Mouse (Mus musculus): ENCODE results near the gene Dennd1a. TPM values are rescaled to one million over a fixed set of nuclear protein-coding genes. Genes with fewer than 3 reads are reported as not detected.

The Dennd1a gene
- total RNA-seq, 2 experiments from 2014 or later = 28.4 to 28.5 TPM

GRCm38 (mm10) chr2:38045286-38045685 is 241.9 kb downstream of the Dennd1a start:
- no peak for DNase-seq
- intact Hi-C loops (cut with DNase I) = no loop called here
- no peak overlapping the region for H3K4me3 ChIP-seq
- H3K27ac ChIP-seq = no peak overlapping the region
- TF ChIP-seq CTCF (IDR thresholded peaks at IDR 0.05) = no peak

- no peak overlapping the region for H3K27ac ChIP-seq
- no peak overlapping the region for H3K4me3 ChIP-seq
- TF ChIP-seq CTCF (IDR thresholded peaks at IDR 0.05) = no peak
- intact Hi-C loops (cut with DNase I) = no loop called here
- DNase-seq = no peak
Measured at GRCm38 (mm10) chr2:38040845-38041244, 246.3 kb downstream of the Dennd1a start.

GRCm38 (mm10) chr2:38039621-38040020 is 247.6 kb downstream of the Dennd1a start:
- TF ChIP-seq CTCF (IDR thresholded peaks at IDR 0.05) = no peak
- intact Hi-C loops (cut with DNase I) = no loop called here
- H3K27ac ChIP-seq = no peak overlapping the region
- no peak overlapping the region for H3K4me3 ChIP-seq
- DNase-seq = no peak

DNA sequence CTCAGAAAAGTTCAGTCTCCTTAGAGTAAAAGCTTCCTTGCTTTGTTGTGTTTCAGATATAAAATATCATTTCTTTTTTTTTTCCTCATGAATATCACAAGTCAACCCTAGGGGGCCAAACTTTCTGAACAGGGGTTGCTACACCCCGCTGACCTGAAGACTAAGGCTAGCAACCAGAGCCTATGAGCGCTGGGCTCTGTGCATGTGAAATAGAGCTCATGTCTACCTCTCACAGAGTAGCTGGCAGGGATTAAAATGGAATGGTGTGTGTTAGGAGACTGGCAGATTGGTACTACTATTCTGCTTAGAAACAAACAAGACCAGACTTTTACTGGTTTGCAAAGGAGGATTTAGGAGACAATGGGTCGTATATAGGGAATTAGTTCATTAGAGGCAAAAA is 258.9 kb downstream of the Dennd1a start:
- no peak overlapping the region for H3K27ac ChIP-seq
- no peak overlapping the region for H3K4me3 ChIP-seq
- no peak for DNase-seq
- TF ChIP-seq CTCF (IDR thresholded peaks at IDR 0.05) = no peak
- intact Hi-C loops (cut with DNase I) = no loop called here

- intact Hi-C loops (cut with DNase I) = no loop called here
Measured at GRCm38 (mm10) chr2:38025615-38026014, 261.6 kb downstream of the Dennd1a start.

GRCm38 (mm10) chr2:38023741-38024130 is 263.5 kb downstream of the Dennd1a start:
- H3K4me3 ChIP-seq = no peak overlapping the region
- no peak overlapping the region for H3K27ac ChIP-seq
- no peak for DNase-seq
- intact Hi-C loops (cut with DNase I) = no loop called here
- no peak for TF ChIP-seq CTCF (IDR thresholded peaks at IDR 0.05)

More at GRCm38 (mm10) chr2:38025615-38026014, 261.6 kb downstream of the Dennd1a start:
- no peak for TF ChIP-seq CTCF (IDR thresholded peaks at IDR 0.05)
- no peak for DNase-seq
- no peak overlapping the region for H3K4me3 ChIP-seq
- no peak overlapping the region for H3K27ac ChIP-seq

GRCm38 (mm10) chr2:38023054-38023740 is 264.0 kb downstream of the Dennd1a start:
- no peak for TF ChIP-seq CTCF (IDR thresholded peaks at IDR 0.05)
- intact Hi-C loops (cut with DNase I) = no loop called here
- Histone ChIP-seq H3K27ac (0 out of 2 replicates have a peak overlapping the region, but pooled peaks have one; percentile 16), H3K4me3 (no peak overlapping the region)
- DNase-seq = no peak

- intact Hi-C loops (cut with DNase I) = no loop called here
- no peak for DNase-seq
- Histone ChIP-seq H3K4me3 (no peak overlapping the region), H3K27ac (no peak overlapping the region)
- TF ChIP-seq CTCF (IDR thresholded peaks at IDR 0.05) = no peak
Measured at GRCm38 (mm10) chr2:38021166-38021565, 266.0 kb downstream of the Dennd1a start.

GRCm38 (mm10) chr2:38014702-38015101 is 272.5 kb downstream of the Dennd1a start:
- no peak for TF ChIP-seq CTCF (IDR thresholded peaks at IDR 0.05)
- Histone ChIP-seq H3K4me3 (no peak overlapping the region), H3K27ac (no peak overlapping the region)
- intact Hi-C loops (cut with DNase I) = no loop called here
- no peak for DNase-seq

DNA sequence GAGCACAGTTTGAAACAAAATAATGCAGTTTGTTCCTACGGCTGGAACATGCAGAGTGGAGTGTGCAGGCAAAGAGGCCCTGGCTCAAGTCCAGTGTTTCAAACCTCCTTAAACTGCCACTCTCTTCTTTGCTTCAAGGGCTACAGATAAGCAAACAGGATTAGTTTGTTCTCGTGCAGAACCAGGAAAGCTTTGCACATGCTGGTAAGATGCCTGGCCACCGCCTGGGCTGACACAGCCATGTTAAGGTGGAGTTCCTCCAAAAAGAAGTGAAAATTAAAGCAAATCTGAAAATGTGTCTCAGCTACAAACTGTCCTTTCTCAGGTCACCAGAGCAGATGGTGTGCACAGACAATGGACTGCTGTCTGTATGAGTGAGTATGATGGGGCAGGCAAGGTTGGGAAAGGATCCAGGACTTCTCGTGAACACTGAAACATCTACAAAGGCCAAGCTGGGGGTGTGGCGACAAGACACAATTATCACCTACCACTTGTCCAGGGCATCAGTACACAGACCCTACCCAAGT is 273.3 kb downstream of the Dennd1a start:
- DNase-seq = peak; percentile 39
- Histone ChIP-seq H3K27ac (peak overlapping the region; percentile 9; the same call in 1 of the 2 replicates), H3K4me3 (no peak overlapping the region)
- intact Hi-C loops (cut with DNase I) = no loop called here
- no peak for TF ChIP-seq CTCF (IDR thresholded peaks at IDR 0.05)

DNA sequence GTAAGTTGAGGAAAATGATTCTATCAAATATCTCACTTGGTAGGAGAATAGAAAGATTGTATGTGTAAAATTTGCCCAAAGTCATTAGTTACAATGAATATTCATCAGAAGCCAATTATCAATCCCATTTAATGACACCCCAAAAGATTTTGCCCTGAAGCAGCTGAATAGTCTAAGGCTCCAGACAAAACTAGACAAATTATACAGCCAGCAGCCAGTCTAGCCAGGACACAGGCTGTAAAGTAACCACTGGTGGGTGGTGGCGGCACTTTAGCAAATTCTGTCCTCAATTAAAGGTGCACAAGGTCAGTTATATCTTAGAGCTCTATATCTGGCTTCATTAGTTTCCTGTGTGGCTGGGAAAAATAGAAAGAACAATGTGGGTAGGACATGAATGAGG is 280.0 kb downstream of the Dennd1a start:
- no peak for TF ChIP-seq CTCF (IDR thresholded peaks at IDR 0.05)
- DNase-seq = no peak
- Histone ChIP-seq H3K27ac (no peak overlapping the region), H3K4me3 (no peak overlapping the region)
- intact Hi-C loops (cut with DNase I) = no loop called here

DNA sequence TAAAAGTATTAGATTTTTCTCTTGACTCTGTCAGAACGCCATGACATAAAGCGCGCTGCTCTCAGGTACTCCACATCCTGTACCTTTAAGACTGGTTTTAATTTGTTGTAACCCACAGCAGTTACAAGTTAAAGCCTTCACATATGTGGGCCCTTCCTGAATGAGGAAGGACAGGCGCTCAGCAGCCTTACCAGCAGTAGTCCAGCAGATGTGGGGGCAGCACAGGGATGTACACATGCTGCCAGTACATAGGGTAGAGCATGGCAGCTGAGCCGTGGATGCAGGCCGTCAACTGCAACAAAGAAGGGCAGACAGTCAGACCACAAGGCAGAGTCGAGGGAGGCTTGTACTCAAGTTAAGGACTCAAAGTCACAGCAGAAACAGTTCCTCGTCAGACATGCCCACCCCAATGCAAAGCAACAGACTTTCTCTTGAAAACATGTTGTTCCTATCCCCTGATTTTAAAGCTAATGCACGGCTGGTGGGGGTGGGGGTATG is 284.0 kb downstream of the Dennd1a start:
- no peak for DNase-seq
- TF ChIP-seq CTCF (IDR thresholded peaks at IDR 0.05) = no peak
- H3K27ac ChIP-seq = no peak overlapping the region
- no peak overlapping the region for H3K4me3 ChIP-seq
- intact Hi-C loops (cut with DNase I) = no loop called here

GRCm38 (mm10) chr2:38001004-38001403 is 286.2 kb downstream of the Dennd1a start:
- intact Hi-C loops (cut with DNase I) = no loop called here
- no peak overlapping the region for H3K4me3 ChIP-seq
- no peak overlapping the region for H3K27ac ChIP-seq
- TF ChIP-seq CTCF (IDR thresholded peaks at IDR 0.05) = no peak
- DNase-seq = no peak

DNA sequence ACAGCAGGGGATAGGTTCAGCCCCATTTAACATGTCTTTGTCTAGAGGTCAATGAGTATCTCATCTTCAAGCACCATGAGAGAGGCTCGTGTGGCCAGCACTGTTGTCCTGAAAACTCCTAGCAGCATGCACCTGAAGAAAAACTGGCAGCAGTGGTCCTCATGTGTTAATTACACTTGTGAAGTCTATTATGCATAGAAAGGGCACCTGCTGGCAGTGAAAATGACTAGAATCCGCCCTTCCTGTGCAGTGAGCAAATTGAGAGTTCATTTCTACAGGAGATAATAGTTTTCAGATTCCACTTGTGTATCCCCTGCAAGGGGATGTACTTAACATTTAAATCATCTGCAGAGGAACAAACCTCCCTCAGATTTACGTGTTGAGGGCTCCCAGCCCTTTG is 289.2 kb downstream of the Dennd1a start:
- DNase-seq = no peak
- TF ChIP-seq CTCF (IDR thresholded peaks at IDR 0.05) = no peak
- Histone ChIP-seq H3K27ac (no peak overlapping the region), H3K4me3 (no peak overlapping the region)
- intact Hi-C loops (cut with DNase I) = no loop called here
